Mouse (Mus musculus): ENCODE measurements around the gene Ugt1a5.
"Not testable (repeated sequence)": the region's sequence is repeated elsewhere in the genome, so short reads cannot be mapped to it uniquely, and the experiment has no call there.

Ugt1a5 gene

DNA sequence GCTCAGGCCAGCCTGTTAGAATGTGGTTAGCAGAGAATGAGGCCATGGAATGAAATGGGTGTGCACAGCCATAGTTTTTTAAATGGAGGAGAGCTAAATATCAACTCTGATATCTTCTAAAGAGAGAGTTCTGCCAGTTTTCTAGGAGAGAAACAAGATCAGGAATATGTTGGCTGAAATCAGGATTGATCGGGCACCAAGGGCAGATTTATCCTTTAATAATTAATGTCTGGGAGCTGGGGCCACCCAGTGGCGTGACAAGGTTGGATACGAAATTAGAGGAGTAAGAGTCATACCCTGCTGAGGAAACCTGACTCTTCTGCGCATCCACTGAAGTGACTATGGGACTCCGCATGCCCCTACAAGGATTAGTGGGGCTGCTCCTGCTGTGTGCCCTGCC, at the start of gene Ugt1a5:
Gene Ugt1a5 (plus strand): TSS at position 302 of the 400 bp plus-strand sequence.
- DNase-seq, result no peak

DNA sequence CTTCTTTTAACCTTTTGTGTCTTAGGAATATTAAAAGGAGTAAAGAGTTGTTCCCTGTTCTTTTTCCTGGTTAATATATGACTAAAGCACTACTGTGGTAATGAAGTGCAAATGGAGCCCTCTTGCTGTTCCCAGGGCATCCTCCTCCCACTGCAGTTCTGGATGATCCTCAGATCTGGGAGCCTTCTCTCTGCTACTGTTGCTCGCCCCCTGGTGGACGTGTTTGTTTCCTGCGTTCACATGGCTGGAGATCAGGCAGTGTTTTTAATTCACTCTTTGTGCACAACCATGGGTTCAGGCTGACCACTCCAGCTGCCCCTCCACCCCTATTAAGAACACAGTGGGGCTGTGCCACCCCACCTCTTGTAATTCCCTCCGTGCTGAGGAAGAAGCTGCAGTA, 45.3 kb upstream of the Ugt1a5 start:
- not testable (repeated sequence) for DNase-seq

DNA sequence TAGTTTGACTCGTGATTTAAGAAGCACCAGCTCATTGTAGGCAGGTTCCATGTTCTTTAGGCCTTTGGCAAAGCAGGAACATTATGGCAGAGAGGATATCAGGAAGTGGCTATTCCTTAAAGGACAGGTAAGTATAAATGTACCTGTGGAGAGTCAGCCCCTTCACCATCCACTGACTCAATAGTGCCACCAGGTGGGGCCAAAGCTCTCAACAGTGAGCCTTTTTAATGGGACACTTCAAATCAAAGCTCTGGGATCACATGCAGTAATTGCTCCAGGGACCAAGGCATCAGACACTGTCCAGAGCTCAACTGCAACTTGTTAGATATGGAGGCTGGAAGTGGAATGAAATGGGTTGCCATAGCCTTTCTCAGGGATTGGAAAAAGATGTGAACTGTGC, 44.3 kb upstream of the Ugt1a5 start:
- DNase-seq, result not testable (repeated sequence)

DNA sequence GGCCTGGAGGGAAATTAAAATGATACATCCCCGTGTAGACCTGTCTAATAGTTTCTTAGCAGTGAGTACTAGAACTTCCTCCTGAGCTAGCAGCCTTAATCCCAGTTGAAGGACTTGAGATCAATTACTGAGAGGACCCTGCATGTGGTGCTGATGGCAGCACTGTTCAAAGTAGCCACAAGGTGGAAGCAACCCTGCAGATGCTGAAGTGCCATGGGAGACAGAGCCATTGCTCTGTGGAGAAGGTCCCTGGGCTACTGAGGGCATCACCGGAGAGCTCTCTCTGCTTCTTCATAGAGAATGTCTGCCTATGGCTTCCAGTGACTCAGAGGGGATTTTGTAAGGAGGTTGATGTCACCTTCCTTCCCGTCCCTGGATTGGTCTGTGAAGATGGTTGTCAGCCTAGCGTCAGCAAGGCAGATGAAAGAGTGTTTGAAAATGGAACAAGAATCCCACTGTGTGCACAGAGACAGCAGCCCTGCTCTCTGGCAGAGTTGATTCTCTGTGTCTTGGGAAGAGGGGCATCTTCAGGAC, 39.9 kb upstream of the Ugt1a5 start:
- not testable (repeated sequence) for DNase-seq

DNA sequence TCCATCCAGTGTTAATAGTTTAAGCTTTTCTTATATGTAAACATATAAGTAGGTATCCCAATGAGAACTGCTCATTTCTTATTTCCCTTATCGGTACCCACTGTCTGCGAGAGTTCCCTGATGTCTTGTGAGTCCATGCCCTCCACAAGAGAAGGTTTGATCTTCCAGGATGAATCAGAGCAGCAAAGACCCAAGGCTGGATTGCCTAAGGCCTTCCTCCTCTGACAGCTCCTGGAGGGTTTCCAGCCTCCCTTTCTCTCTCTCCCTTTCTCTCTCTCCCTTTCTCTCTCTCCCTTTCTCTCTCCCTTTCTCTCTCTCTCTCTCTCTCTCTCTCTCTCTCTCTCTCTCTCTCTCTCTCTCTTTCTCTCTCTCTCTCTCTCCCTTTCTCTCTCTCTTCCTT, 36.7 kb upstream of the Ugt1a5 start:
- not testable (repeated sequence) for DNase-seq

DNA sequence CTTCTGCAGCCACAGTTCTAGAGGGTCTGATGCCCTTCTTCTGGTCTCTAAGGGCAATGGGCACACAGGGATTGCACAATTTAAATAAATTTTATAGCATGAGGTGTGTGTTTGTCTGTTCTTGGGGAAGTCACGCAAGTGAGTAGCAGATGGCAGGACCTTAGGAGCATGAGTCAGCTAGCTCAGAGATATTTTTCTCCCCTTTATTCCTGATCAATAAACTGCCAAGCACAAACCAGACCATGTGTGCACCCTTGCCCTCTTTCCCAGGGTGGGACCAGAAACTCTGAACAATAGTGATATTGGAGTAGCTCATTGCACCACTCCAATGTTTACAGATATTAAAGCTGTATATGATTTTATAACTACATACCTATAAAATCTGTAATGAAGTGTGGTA, 35.6 kb upstream of the Ugt1a5 start:
- not testable (repeated sequence) for DNase-seq

DNA sequence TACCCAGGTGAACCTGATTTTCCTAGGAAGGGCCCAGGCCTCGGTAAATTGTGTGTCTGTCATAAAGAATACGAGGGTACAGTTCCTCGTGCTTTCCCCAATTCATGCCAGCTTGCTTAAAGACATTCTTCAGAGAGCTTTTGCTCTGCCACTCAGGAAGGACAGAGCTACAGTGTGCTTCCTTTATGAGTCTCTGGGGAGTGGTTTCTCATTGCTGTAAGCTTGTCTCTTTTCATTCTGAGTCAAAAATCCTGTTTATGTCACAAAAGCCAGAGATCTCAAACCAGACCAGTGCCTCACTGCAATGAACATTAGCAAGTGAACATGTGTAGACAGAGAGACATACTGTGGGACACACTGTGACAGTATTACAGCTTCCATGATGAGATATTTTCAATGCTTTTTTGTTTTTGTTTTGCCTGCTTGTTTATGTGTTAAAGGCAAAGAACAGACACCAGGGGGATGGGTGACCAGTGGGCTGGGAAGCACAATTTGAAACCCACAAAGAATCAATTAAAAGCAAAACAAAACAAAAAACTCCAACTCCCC, 31.8 kb upstream of the Ugt1a5 start:
- DNase-seq, result no peak

DNA sequence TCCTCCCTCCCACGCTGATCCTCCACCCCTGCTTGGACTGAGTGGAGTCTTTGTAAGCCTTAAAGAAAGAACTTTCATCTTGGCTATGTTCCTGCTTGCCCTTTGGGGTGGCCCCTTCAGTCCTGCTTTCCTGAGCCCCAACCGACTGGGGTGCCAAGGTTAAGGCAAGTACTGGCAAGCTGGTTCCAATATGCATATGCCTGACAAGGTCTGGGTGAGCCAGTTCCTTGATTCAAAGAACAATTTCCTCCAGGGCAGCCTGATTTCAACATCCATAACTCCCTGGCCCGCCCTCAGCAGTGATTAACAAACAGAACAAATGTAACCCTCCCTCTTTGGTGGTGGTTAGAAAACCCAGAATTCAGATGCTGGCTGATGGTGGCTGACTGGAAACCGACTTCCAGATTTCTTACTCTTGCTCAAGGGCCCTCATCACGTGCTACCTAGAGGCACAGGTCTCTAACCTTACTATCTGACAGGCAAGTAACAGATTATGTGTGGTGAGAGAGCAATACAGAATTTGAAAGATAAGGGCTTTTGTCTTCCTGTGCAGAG, 31.3 kb upstream of the Ugt1a5 start, which contains the start of gene Ugt1a6a:
Gene Ugt1a6a (plus strand): TSS at position 353 of the 555 bp plus-strand sequence.
- DNase-seq, result not testable (repeated sequence)

DNA sequence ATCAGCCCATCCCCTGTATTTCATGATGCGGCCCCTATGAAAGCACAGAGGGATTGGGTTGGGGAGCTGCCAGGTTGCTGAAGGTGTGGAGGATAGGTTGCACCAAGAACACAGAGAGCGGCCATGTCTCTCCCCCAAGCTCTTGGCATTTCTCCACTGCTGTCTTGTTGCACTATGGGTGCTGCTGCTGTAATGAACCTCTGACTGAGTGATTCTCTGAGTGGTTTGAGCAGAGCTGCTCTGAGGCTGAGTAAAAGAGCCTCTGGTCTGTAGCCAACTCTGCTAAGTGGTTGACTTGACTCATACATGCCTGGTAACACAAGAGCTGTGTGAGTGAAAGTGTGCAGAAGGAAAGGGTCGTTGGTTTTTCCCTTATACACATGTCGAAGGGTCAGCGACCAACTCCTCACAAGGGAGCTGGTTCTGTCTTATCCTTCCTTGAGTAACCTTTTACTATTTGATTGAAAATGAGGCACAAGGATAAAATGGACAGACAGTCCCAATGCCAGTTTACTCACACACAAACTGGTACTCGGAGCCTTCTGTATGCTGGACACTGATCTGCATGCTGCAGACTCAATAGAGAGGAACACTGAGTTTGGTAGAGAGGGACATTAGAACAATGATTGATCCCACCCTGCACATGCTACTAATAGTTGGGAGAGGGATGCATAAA, 30.4 kb upstream of the Ugt1a5 start:
- not testable (repeated sequence) for DNase-seq

DNA sequence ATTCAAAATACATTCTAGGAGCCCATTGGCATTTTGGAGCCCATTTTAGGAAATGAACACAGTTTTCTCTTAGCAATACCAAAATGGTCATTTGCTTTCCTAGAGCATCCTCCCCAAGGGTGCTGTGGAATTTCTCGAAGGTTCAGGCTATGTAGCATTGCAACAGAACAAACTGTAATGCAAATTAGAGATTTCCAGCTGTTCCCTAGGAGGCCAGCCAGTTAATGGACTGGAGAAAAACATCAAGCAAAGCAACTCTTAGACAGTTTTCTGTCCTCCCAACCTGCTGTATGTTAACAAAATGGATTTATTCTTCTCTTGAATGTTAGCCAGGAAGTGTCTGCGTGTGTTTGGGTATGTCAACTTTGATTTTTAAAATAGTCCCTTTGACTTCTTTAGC, 29.2 kb upstream of the Ugt1a5 start:
- no peak for DNase-seq

DNA sequence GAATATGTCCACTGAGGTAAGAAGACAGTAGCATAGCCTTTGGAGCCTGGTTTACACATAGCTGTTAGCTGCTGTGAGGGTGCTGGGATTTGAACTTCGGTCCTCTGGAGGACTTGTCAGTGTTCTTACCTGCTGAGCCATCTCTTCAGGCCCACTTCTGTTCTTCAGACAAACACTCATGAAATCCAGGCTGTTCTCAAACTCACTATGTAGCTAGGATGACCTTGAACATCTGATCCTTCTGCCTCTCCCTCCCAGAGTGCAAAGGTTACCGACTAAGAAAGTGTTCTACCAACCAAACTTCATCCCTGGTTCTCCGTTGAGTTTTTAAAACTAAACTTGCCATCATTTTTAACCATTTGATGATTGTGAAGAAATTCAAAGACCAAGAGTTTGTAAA, 28.5 kb upstream of the Ugt1a5 start:
- no peak for DNase-seq

DNA sequence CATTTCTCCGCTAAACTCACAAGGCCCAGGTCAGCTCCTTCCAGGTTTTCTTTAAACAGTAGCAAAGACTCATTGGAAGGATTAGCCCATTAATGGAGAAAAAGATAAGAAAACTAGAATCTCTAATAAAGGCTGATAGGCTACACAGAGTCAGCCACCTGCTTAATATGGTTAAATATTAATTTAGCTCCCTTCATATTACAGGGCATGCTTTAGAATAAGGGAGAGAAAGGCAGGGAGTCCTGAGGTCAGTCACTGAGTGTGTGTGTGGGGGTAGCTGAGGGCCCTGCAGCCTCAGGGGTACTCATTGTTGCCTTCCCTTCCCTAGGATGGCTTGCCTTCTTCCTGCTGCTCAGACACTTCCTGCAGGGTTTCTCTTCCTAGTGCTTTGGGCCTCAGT, 27.7 kb upstream of the Ugt1a5 start:
- DNase-seq, result no peak

DNA sequence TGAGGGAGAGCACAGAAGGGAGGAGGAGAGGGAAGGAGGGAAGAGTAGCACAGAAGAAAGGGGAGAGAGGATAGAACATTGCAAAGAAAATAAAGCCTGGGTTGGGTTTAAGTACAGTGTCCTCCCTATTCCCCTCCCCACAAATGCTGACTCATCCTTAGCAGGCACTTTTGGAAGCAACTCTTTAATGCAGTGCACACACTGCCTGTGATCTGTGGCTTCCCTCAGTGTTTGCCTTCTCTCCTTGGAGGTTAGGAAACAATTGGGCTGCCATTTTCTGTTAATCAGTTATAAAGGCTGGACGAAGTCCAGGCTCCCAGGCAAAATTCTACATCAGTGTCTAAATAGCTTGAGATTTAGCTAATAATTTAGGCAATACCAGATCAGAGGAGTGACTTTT, 25.3 kb upstream of the Ugt1a5 start:
- DNase-seq, result not testable (repeated sequence)

DNA sequence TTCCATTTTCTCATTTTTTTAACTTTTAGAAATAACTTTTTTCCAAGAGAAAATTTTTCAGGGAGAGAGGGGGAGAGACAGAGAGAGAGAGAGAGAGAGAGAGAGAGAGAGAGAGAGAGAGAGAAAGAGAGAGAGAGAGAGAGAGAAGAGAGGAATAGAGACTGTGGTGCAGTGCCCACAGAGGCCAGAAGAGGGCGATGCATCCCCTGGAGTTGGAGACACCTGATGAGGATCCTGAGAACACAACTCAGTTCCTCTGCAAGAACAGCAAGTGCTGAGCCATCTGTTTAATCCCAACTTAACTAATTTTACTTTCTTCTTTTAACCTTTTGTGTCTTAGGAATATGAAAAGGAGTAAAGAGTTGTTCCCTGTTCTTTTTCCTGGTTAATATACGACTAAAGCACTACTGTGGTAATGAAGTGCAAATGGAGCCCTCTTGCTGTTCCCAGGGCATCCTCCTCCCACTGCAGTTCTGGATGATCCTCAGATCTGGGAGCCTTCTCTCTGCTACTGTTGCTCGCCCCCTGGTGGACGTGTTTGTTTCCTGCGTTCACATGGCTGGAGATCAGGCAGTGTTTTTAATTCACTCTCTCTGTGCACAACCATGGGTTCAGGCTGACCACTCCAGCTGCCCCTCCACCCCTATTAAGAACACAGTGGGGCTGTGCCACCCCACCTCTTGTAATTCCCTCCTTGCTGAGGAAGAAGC, 21.7 kb upstream of the Ugt1a5 start:
- peak; percentile 41 for DNase-seq

DNA sequence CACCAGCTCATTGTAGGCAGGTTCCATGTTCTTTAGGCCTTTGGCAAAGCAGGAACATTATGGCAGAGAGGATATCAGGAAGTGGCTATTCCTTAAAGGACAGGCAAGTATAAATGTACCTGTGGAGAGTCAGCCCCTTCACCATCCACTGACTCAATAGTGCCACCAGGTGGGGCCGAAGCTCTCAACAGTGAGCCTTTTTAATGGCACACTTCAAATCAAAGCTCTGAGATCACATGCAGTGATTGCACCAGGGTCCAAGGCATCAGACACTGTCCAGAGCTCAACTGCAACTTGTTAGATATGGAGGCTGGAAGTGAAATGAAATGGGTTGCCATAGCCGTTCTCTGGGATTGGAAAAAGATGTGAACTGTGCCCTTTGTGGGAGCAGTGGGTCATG, 20.5 kb upstream of the Ugt1a5 start:
- DNase-seq, result not testable (repeated sequence)

DNA sequence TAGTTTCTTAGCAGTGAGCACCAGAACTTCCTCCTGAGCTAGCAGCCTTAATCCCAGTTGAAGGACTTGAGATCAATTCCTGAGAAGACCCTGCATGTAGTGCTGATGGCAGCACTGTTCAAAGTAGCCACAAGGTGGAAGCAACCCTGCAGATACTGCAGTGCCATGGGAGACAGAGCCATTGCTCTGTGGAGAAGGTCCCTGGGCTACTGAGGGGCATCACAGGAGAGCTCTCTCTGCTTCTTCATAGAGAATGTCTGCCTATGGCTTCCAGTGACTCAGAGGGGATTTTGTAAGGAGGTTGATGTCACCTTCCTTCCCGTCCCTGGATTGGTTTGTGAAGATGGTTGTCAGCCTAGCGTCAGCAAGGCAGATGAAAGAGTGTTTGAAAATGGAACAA, 15.7 kb upstream of the Ugt1a5 start:
- DNase-seq, result not testable (repeated sequence)

DNA sequence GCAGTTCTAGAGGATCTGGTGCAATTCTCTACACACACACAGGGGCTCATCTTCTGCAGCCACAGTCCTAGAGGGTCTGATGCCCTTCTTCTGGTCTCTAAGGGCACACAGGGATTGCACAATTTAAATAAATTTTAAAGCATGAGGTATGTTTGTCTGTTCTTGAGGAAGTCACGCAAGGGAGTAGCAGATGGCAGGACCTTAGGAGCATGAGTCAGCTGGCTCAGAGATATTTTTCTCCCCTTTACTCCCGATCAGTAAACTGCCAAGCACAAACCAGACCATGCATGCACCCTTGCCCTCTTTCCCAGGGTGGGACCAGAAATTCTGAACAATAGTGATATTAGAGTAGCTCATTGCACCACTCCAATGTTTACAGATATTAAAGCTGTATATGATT, 7.4 kb upstream of the Ugt1a5 start:
- no peak for DNase-seq

DNA sequence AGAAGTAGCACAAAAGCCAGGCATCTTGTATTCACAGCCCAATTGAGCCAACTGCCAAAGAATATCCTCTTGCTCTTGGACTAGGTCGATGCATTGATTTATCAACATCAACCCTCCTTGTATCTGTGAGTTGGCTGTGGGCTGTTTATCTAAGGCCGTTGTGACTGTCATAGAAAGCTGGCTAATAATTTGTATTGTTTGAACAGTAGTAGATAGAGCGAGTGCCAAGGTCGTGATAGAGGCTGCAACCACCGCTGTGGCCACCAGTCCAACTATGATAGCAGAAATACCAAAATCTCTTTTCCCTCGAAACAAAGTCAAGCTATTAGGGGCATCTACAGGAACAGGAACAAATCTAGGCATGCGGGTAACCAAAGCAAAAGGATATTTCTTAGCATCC, 6.4 kb downstream of the Ugt1a5 start:
- DNase-seq, result not testable (repeated sequence)

DNA sequence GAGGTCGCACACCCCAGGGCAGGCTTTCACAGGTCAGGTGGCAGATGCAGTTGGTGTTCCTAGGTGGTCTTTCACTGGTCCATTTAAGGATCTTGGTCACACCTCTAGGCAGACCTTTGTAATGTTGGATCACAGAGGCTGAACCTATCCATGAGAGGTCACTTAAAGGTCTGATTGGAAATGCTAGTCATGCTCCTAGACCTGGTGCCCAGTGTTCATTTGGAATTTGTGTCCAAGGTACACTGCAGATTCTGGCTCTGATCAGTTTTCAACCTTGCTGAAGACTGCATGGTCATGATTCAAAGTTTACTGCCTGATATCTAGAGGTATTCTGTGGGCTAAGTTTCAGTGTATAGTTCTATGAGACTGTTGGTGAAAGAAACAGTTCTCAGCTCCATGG, 13.8 kb downstream of the Ugt1a5 start:
- DNase-seq, result no peak

DNA sequence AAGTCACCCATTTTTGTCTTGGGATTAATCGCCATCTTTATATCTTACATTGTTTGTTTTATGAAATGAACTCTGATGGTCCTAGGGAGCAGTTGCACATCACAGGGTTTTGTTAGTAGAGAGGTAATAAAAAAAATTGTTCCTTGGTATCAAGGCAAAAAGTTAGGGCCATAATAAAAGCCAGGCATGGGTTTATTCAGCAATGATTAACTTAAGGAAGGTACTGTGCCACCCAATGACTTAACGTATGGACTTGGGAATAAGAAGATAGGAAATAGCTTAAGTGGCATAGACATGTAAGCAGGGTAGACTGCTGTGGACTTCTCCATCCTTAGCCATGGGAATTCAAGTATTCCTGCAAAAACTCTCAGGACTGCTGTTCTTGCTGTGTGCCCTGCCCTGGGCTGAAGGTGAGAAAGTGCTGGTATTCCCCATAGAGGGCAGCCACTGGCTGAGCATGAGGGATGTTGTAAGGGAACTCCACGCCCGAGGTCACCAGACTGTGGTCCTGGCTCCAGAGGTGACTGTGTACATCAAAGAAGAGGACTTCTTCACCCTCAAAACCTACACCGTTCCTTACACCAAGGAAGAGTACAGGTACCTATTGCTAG, 20.6 kb downstream of the Ugt1a5 start:
- DNase-seq, result no peak

DNA sequence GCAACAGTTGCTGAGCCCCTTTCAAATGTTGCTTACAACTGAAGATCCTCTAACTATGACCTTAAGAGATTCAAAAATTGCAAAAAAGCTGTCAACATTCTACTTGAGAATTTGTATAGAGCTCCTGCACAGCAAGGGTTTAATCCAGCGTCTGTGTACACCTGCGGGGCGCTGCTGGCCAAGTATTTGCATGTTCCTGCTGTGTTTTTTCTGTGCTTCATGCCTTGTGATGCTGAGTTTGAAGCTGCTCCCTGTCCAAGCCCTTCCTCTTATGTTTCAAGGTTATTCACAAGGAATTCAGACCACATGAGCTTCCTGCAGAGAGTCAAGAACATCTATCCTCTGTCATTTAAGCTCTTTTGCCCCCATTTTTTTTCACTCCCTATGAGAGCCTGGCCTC, 26.3 kb downstream of the Ugt1a5 start:
- no peak for DNase-seq

DNA sequence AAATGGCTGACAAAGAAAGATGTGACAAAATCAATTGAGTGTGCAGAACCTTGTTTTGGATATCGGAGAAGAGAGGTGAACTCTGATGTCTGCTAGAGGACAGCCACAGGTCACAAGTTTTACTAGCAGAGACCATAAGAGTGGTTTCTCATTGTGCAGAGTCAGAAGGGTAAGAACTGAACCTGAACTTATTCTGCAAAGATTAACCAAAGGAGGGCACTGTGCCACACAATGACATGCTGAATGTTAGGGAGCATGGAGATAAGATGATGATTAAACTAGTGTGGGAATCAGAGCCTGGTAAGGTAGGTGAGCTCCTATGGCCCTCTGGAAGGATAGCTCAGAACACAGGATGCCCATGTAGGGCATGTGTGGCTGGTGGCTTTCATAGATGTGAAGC, 29.9 kb downstream of the Ugt1a5 start:
- no peak for DNase-seq

DNA sequence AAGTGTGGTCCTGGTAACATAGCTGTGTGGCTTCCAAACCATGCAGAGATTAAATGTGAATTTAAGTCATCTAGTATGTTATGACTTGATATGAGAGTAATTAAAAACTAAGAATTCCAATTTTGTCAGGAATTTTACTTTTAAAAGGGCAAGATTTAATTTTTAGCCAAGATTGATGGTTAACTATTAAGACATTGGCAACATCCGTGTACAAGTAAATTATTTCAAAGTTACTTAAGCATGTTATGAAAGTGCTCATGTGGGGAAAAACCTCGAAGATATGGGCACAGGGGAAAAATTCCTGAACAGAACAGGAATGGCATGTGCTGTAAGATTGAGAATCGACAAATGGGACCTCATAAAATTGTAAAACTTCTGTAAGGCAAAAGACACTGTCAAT, 31.6 kb downstream of the Ugt1a5 start:
- no peak for DNase-seq

Measured in cerebellum, adult 8-10 months (tissue).